ENCODE assay signal across 10 mouse cellular contexts in the genomic region with DNA sequence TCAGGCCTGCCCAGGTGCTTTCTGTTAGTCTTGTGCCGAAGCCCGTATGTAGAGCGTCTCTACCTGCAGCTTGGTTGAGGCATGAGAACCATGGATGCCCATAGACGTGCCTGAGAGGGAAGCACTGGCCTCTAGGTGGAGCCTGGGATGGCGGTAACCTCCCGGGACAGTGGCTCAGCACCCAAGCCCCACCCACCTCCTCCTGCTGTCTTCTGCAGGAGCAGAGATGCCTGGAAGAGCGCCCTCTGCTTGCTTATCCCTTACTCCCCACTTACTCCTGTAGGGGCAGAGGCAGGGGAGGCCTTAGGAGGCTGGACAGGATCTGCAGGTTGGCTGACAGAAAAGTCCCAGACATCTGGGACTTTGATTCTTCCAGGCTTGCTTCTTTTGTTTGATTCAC.
DNase-seq lines count a peak whose midpoint lies in the region; ATAC-seq and TF ChIP-seq lines count a peak whose summit lies in the region.
"Had no signal": no experiment of that assay in that cellular context is flagged by ENCODE, and none has a peak within 500 bp of the region (broad histone marks: within the 10 kb centered on the region; RNA-seq: fewer than 3 reads in every experiment).

No protein-coding gene starts in this region.

- no peaks in the 10 kb centered on the region for H3K36me3 ChIP-seq in heart, embryonic 10.5 days
- H3K36me3 ChIP-seq: embryonic facial prominence, embryonic 12.5 days had no signal

- TF ChIP-seq CTCF in lung, adult 2 months (IDR thresholded peaks at IDR 0.05; ENCODE audit: insufficient read depth, low read length) = no peak

- no peak for ATAC-seq in CD4-positive, CD25-positive, alpha-beta regulatory T cell, adult 4 months

- WGBS in lung, adult 2 months = 20% methylated on average over 7 of the region's 7 CpGs
- 25% methylated on average over 7 of the region's 7 CpGs for WGBS in heart, embryonic 10.5 days

- DNase-seq in CD4-positive, CD25-positive, alpha-beta regulatory T cell, adult 2 months (ENCODE audit: low read depth, low spot score) = peak; percentile 6
- DNase-seq in lung, postnatal 10 days = peak; percentile 10
- no peak for DNase-seq in lung, adult 2 months
- peak; percentile 39 for DNase-seq in embryo, embryonic 9.5 days (ENCODE audit: extremely low spot score)
- DNase-seq in retina, postnatal 1 day = peak; percentile 60
- DNase-seq in heart, embryonic 10.5 days (ENCODE audit: low spot score) = no peak
- no peak for DNase-seq in left cerebral cortex, postnatal 25 days (ENCODE audit: low spot score in 2 of 2)

- TF ChIP-seq POLR2A in lung, adult 2 months (IDR thresholded peaks at IDR 0.05; ENCODE audit: borderline replicate concordance, extremely low read depth, low read depth, low read length) = no peak

- no peak overlapping the region for H3K4me3 ChIP-seq in lung, adult 2 months (replicated peaks; ENCODE audit: extremely low read depth, low read depth, low read length)
- no peak overlapping the region for H3K4me3 ChIP-seq in heart, embryonic 10.5 days
- H3K4me3 ChIP-seq: embryonic facial prominence, embryonic 12.5 days; myocyte had no signal

- H3K27me3 ChIP-seq in heart, embryonic 10.5 days (ENCODE audit: insufficient read depth, poor library complexity, severe bottlenecking) = peaks cover 17% of the 10 kb centered on the region; the same call in 1 of the 2 replicates

- no peaks in the 10 kb centered on the region for H3K4me1 ChIP-seq in lung, adult 2 months (ENCODE audit: control insufficient read depth, insufficient read depth, low read length)
- no peaks in the 10 kb centered on the region for H3K4me1 ChIP-seq in heart, embryonic 10.5 days
- H3K4me1 ChIP-seq: embryonic facial prominence, embryonic 12.5 days had no signal

- H3K9me3 ChIP-seq in heart, embryonic 10.5 days = no peaks in the 10 kb centered on the region

- intact Hi-C loops in left cerebral cortex, postnatal 25 days (cut with DNase I) = no loop called here

- no peak overlapping the region for H3K27ac ChIP-seq in heart, embryonic 10.5 days
- H3K27ac ChIP-seq: embryonic facial prominence, embryonic 12.5 days had no signal

Comparison
In these comparisons a context has a peak if more than half of its experiments do, and no peak if none do; other contexts are left out.
1. DNase-seq: peak in CD4-positive, CD25-positive, alpha-beta regulatory T cell, adult 2 months (single experiment), lung, postnatal 10 days (single experiment), embryo, embryonic 9.5 days (single experiment) and retina, postnatal 1 day (single experiment); none in lung, adult 2 months (single experiment), heart, embryonic 10.5 days (single experiment) and left cerebral cortex, postnatal 25 days (0 of 2).